Mouse (Mus musculus) stomach, embryonic 15.5 days (tissue): ENCODE data around the gene Rai2. TPM values are rescaled to one million over a fixed set of nuclear protein-coding genes. Genes with fewer than 3 reads are reported as not detected.

Experiments used
- ATAC-seq: fragments of 200-750 bp; cut with Nextera tagmentation; 2 replicates; pipeline ENCODE4 v1.8.0; 2017; ENCODE audit warnings: low read depth, moderate number of reproducible peaks, moderate TSS enrichment; ENCODE audit not compliant: insufficient read depth, low FRiP score
- H3K27ac ChIP-seq: fragments of 300-500 bp; sonication (generic); 2 replicates; pipeline ENCODE4 v1.5.1; 2015; ENCODE audit warnings: mild to moderate bottlenecking, inconsistent platforms
- H3K27me3 ChIP-seq: fragments of 300-500 bp; sonication (generic); replicated peaks from 2 replicates; pipeline ENCODE4 v1.6.1; 2015; ENCODE audit warnings: inconsistent platforms
- H3K36me3 ChIP-seq: fragments of 300-500 bp; sonication (generic); 2 replicates; pipeline ENCODE4 v1.6.1; 2015; ENCODE audit warnings: inconsistent platforms
- H3K4me1 ChIP-seq: fragments of 300-500 bp; sonication (generic); 2 replicates; pipeline ENCODE4 v1.6.1; 2015; ENCODE audit warnings: inconsistent platforms
- H3K4me2 ChIP-seq: fragments of 300-500 bp; sonication (generic); 2 replicates; pipeline ENCODE4 v1.6.1; 2015; ENCODE audit warnings: mild to moderate bottlenecking, inconsistent platforms
- H3K4me3 ChIP-seq: fragments of 300-500 bp; sonication (generic); replicated peaks from 2 replicates; pipeline ENCODE4 v1.5.1; 2015; ENCODE audit warnings: inconsistent platforms
- H3K9ac ChIP-seq: fragments of 300-500 bp; sonication (generic); 2 replicates; pipeline ENCODE4 v1.6.1; 2015; ENCODE audit warnings: inconsistent platforms
- H3K9me3 ChIP-seq: fragments of 300-500 bp; sonication (generic); 2 replicates; pipeline ENCODE4 v1.6.1; 2016; ENCODE audit warnings: inconsistent platforms
- WGBS: fragments of 180-500 bp; shearing (Covaris S2); methylation state at CpG from one replicate; pipeline ENCODE4 v1.1.7; 2015; 5-methylcytosine and 5-hydroxymethylcytosine counted together
- polyA plus RNA-seq: library from polyadenylated mRNA; unstranded; fragments of >200 nt; fragmentation: Nextera tagmentation; extraction: Ambion mirVana; gene quantifications from 2 replicates; pipeline ENCODE4 v1.2.1, GENCODE M21; 2015

Gene Rai2
- polyA plus RNA-seq, result 8.5 and 8.6 TPM in 2 replicates

GRCm38 (mm10) chrX:161716865-161717763, at the start of gene Rai2:
TSS of gene Rai2 (plus strand) at chrX:161717069.
- H3K4me1 ChIP-seq, result no peaks in the 10 kb centered on the region
- WGBS, result 22% methylated on average over 31 of the region's 79 CpGs
- peak within 1 kb of the TSS; percentile 53 for H3K4me3 ChIP-seq
- no peaks in the 10 kb centered on the region for H3K9me3 ChIP-seq
- H3K27ac ChIP-seq, result peak within 1 kb of the TSS; percentile 11; the same call in 1 of the 2 replicates
- H3K4me2 ChIP-seq, result peak within 1 kb of the TSS; percentile 82
- H3K9ac ChIP-seq, result peak within 1 kb of the TSS; percentile 25; the same call in 1 of the 2 replicates
- H3K27me3 ChIP-seq, result peaks cover 14% of the 10 kb centered on the region; the same call in 1 of the 2 replicates
- ATAC-seq, result peak; percentile 80
- H3K36me3 ChIP-seq, result no peaks in the 10 kb centered on the region

DNA sequence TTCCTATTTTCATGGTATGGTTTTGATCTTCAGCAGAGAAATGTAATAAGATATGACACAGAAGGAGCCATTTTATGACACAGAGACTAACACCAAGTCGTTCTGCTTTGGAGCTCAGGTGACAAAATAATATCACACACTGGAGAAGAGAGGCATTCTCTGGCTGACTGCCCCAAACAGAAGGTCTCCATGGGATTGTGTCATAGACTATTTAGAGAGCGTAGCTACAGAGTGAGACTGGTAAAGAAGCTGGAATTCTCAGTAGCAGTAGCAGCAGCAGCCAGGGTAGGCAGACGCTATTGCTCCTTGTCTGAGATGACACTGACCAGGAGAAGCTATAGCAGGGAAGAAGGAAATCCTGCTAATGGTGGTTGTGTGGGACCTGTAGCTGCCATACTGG, 27.5 kb upstream of the Rai2 start:
- no peaks in the 10 kb centered on the region for H3K4me1 ChIP-seq
- 63% methylated on average over 3 of the region's 3 CpGs for WGBS

GRCm38 (mm10) chrX:161716503-161716864, 385 bp upstream of the Rai2 start:
- Histone ChIP-seq H3K36me3 (no peaks in the 10 kb centered on the region), H3K4me2 (peak overlapping the region; percentile 82), H3K9me3 (no peaks in the 10 kb centered on the region), H3K4me1 (no peaks in the 10 kb centered on the region), H3K9ac (no peak overlapping the region), H3K27ac (no peak overlapping the region), H3K4me3 (peak overlapping the region; percentile 53), H3K27me3 (peaks cover 14% of the 10 kb centered on the region; the same call in 1 of the 2 replicates)
- 34% methylated on average over 5 of the region's 9 CpGs for WGBS
- 0 out of 2 replicates have a peak, but pooled peaks have one; percentile 20 for ATAC-seq

More for the DNA sequence above, 27.5 kb upstream of the Rai2 start:
- no peak overlapping the region for H3K9ac ChIP-seq
- no peaks in the 10 kb centered on the region for H3K27me3 ChIP-seq
- H3K9me3 ChIP-seq, result no peaks in the 10 kb centered on the region
- no peak for ATAC-seq
- no peak overlapping the region for H3K4me3 ChIP-seq
- H3K4me2 ChIP-seq, result no peak overlapping the region
- no peaks in the 10 kb centered on the region for H3K36me3 ChIP-seq
- no peak overlapping the region for H3K27ac ChIP-seq

GRCm38 (mm10) chrX:161717764-161718382, 1.0 kb downstream of the Rai2 start:
- peaks cover 14% of the 10 kb centered on the region; the same call in 1 of the 2 replicates for H3K27me3 ChIP-seq
- no peaks in the 10 kb centered on the region for H3K4me1 ChIP-seq
- no peaks in the 10 kb centered on the region for H3K36me3 ChIP-seq
- H3K9me3 ChIP-seq, result no peaks in the 10 kb centered on the region
- H3K27ac ChIP-seq, result peak overlapping the region; percentile 11; the same call in 1 of the 2 replicates
- H3K4me2 ChIP-seq, result peak overlapping the region; percentile 82
- WGBS, result 17% methylated on average over 26 of the region's 26 CpGs
- H3K9ac ChIP-seq, result peak overlapping the region; percentile 25; the same call in 1 of the 2 replicates
- H3K4me3 ChIP-seq, result peak overlapping the region; percentile 53
- no peak for ATAC-seq

DNA sequence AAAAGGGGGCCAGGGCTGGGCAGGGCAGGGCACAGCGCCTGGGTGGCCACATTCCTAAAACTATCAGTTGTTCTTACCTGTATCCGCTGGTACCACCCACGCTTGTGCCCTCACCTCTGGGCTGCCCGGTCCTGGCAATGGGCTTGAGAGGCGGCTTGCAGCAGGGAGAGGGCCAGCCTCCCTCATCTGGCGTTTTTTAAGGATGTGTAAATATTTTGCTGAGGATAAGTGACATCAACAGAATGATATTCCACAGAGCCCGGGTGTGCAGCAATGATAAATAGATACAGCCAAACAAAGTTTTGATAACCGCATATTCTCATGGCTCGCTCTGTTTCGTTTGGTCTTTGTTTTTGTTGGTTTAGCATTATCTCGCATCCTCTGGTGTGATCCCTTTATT, 1.7 kb downstream of the Rai2 start:
- no peaks in the 10 kb centered on the region for H3K4me1 ChIP-seq
- no peak for ATAC-seq
- no peaks in the 10 kb centered on the region for H3K36me3 ChIP-seq
- no peaks in the 10 kb centered on the region for H3K9me3 ChIP-seq
- peak overlapping the region; percentile 82 for H3K4me2 ChIP-seq
- peaks cover 18% of the 10 kb centered on the region; the same call in 1 of the 2 replicates for H3K27me3 ChIP-seq
- peak overlapping the region; percentile 53 for H3K4me3 ChIP-seq
- H3K27ac ChIP-seq, result no peak overlapping the region
- WGBS, result 25% methylated on average over 11 of the region's 11 CpGs
- no peak overlapping the region for H3K9ac ChIP-seq

DNA sequence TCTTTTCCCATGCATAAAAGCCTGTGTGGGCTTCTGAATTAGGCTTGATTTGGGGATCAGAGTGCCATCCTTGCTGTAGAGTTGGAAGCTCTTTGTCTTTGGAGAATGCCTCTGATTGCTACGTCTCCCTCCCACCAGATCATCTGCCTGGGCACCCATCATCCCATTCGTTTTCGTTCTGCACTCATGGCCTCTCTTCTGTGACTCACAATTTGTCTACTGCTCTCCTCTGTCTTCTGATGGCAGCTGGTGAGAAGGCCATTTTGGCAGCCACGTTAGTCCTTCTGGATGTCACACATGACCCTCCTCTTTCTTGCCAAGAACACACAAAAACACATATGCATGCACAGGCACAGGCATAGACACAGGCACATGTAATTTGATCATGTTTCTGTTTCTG, 4.2 kb downstream of the Rai2 start:
- 62% methylated on average over 4 of the region's 4 CpGs for WGBS
- peaks cover 18% of the 10 kb centered on the region for H3K27me3 ChIP-seq
- H3K27ac ChIP-seq, result no peak overlapping the region
- no peaks in the 10 kb centered on the region for H3K36me3 ChIP-seq
- H3K9ac ChIP-seq, result no peak overlapping the region
- no peak overlapping the region for H3K4me2 ChIP-seq
- H3K4me3 ChIP-seq, result no peak overlapping the region
- H3K9me3 ChIP-seq, result no peaks in the 10 kb centered on the region
- no peaks in the 10 kb centered on the region for H3K4me1 ChIP-seq
- ATAC-seq, result no peak

DNA sequence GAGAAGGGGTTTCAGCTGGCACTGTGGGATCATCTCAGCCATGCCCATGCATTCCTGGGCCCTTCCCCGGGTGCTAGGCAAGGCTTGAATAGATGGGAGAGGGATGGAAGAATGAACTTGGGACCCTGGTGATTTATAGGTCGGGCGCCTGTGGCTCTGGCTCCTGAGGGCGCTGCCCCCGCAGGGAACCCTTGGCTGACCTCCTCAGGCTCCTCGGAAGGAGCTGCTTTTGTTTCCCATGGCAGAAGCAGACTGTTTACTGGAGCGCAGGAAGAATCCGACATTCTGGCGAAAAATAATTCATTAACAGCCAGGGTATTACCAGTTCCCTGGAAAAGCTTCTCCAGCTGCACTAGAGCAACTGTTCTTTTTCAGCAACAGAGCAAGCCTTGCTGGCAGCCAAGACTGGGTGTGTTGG, 6.5 kb downstream of the Rai2 start:
- Histone ChIP-seq H3K4me1 (no peaks in the 10 kb centered on the region), H3K27me3 (peaks cover 11% of the 10 kb centered on the region), H3K36me3 (no peaks in the 10 kb centered on the region), H3K4me2 (no peak overlapping the region), H3K9ac (no peak overlapping the region), H3K27ac (no peak overlapping the region; the same call in 1 of the 2 replicates), H3K9me3 (no peaks in the 10 kb centered on the region), H3K4me3 (no peak overlapping the region)
- ATAC-seq, result no peak
- 15% methylated on average over 9 of the region's 9 CpGs for WGBS

DNA sequence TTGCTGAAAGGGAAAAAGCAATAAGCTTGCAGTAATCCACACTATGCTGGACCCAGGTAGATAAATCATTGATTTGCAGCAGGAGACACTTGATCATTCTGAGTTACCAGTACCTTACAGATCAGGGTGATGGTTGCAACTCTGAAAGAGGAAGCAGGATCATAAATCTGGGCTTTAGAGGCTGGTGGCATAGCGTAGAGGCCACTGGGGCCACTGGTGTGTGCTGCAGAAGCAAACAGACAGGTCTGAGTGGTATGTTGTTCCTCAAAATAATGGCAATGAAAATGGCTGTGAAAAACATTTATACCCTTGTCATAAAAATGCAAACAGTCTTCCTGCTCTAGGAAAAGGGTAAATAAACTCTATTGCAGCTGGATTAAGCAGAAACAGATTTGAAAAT, 9.4 kb downstream of the Rai2 start:
- Histone ChIP-seq H3K4me3 (no peak overlapping the region), H3K27ac (no peak overlapping the region), H3K4me1 (no peaks in the 10 kb centered on the region), H3K9ac (no peak overlapping the region), H3K9me3 (no peaks in the 10 kb centered on the region), H3K27me3 (peaks cover 4% of the 10 kb centered on the region; the same call in 1 of the 2 replicates), H3K4me2 (no peak overlapping the region), H3K36me3 (no peaks in the 10 kb centered on the region)
- no peak for ATAC-seq
- WGBS, result 62% methylated on average over 1 of the region's 1 CpGs

DNA sequence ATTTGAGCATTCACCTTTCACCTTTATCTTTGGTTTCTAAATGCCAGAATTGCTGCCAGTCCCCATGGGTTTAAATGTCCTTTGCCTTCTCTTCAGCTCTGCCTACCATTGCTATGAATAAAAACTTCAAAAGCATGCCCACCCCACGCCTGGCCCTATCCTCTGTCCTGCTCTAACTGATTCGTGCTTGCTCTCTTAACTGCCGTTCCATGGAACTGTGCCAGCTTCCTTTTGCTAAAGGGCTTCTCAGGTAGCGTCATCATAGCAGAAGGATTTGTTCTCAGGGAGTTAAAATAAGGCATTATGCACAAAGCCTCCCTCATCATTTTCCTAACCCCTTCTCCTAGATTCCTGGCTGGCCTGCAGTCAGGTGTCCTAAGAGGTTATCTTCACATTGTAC, 11.6 kb downstream of the Rai2 start:
- Histone ChIP-seq H3K36me3 (no peaks in the 10 kb centered on the region), H3K4me3 (no peak overlapping the region), H3K9me3 (no peaks in the 10 kb centered on the region), H3K9ac (no peak overlapping the region), H3K4me2 (no peak overlapping the region), H3K4me1 (no peaks in the 10 kb centered on the region), H3K27me3 (peaks cover under 1% of the 10 kb centered on the region; the same call in 1 of the 2 replicates), H3K27ac (no peak overlapping the region)
- no peak for ATAC-seq
- 60% methylated on average over 4 of the region's 4 CpGs for WGBS

DNA sequence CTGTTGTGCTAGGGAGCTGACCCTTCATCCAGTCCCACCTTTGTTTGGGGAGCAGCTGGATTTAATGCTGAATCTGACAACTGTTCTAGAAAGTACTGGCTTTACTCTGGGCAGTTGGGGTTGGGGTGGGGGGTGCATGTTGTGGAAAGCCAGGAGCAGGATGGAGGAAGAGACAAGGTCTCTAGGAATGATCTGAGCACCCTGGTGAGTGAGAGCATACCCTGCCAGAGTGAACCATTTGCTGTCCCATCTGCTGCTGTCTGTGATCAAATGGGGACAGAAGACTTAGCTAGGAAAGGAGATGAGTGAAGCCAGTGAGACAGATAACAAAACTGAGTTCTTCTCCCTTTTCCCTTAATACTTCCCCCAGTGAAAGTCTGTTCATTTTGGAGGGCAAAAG, 13.2 kb downstream of the Rai2 start:
- H3K27me3 ChIP-seq, result peaks cover 2% of the 10 kb centered on the region; the same call in 1 of the 2 replicates

GRCm38 (mm10) chrX:161731859-161732258, 15.0 kb downstream of the Rai2 start:
- Histone ChIP-seq H3K36me3 (no peaks in the 10 kb centered on the region), H3K4me2 (no peak overlapping the region), H3K9me3 (no peaks in the 10 kb centered on the region), H3K27me3 (peaks cover 2% of the 10 kb centered on the region; the same call in 1 of the 2 replicates), H3K9ac (no peak overlapping the region), H3K4me3 (no peak overlapping the region), H3K27ac (no peak overlapping the region), H3K4me1 (no peaks in the 10 kb centered on the region)
- ATAC-seq, result no peak
- 78% methylated on average over 3 of the region's 3 CpGs for whole genome bisulfite sequencing

More for the DNA sequence above, 13.2 kb downstream of the Rai2 start:
- no peak for ATAC-seq
- H3K4me2 ChIP-seq, result no peak overlapping the region
- no peaks in the 10 kb centered on the region for H3K9me3 ChIP-seq
- no peak overlapping the region for H3K27ac ChIP-seq
- no peaks in the 10 kb centered on the region for H3K4me1 ChIP-seq
- H3K9ac ChIP-seq, result no peak overlapping the region
- H3K4me3 ChIP-seq, result no peak overlapping the region
- no peaks in the 10 kb centered on the region for H3K36me3 ChIP-seq
